Mouse (Mus musculus) MEL (cell line): ENCODE results near the gene Apbb2. TPM values are rescaled to one million over a fixed set of nuclear protein-coding genes. Genes with fewer than 3 reads are reported as not detected.

Experiments
- DNase-seq: peaks from one replicate; pipeline ENCODE4 v3.0.0; 2011; ENCODE audit warnings: low read depth, low spot score
- H3K27ac ChIP-seq: 2 replicates; pipeline ENCODE4 v1.5.1; 2012; ENCODE audit warnings: low read depth, mild to moderate bottlenecking, control low read depth, low read length, moderate library complexity; ENCODE audit not compliant: control insufficient read depth
- H3K27me3 ChIP-seq, 2 experiments: fragments of 150-350 bp in 1 of 2; sonication (generic) in 1 of 2; 2 replicates each; pipeline ENCODE4 v1.6.1; 2012; ENCODE audit warnings: low read length in 2 of 2, mild to moderate bottlenecking in 2 of 2, improper control_type of control experiment in 1 of 2, moderate library complexity in 1 of 2; ENCODE audit not compliant: insufficient read depth in 2 of 2, control insufficient read depth in 1 of 2
- H3K36me3 ChIP-seq, 2 experiments: 2 replicates each; pipeline ENCODE4 v1.6.1; 2012 to 2014; ENCODE audit warnings: low read length in 2 of 2, improper control_type of control experiment in 1 of 2, inconsistent platforms in 1 of 2, mild to moderate bottlenecking in 1 of 2; ENCODE audit not compliant: insufficient read depth in 2 of 2, control insufficient read depth in 1 of 2
- H3K4me1 ChIP-seq, 2 experiments: fragments of 150-350 bp in 1 of 2; sonication (generic) in 1 of 2; 2 replicates each; pipeline ENCODE4 v1.6.1; 2012; ENCODE audit warnings: low read length in 2 of 2, improper control_type of control experiment in 1 of 2, mild to moderate bottlenecking in 1 of 2; ENCODE audit not compliant: insufficient read depth in 2 of 2, control insufficient read depth in 1 of 2
- H3K4me3 ChIP-seq, 2 experiments: fragments of 150-350 bp in 1 of 2; sonication (generic) in 1 of 2; 2 replicates each; pipeline ENCODE4 v1.5.1; 2012; ENCODE audit warnings: low read depth in 2 of 2, low read length in 2 of 2, mild to moderate bottlenecking in 2 of 2, moderate library complexity in 2 of 2, control low read depth in 1 of 2, improper control_type of control experiment in 1 of 2; ENCODE audit not compliant: control insufficient read depth in 1 of 2, insufficient read depth in 1 of 2
- H3K79me2 ChIP-seq: 2 replicates; pipeline ENCODE4 v1.6.1; 2012; ENCODE audit warnings: mild to moderate bottlenecking, low read length, moderate library complexity; ENCODE audit not compliant: control insufficient read depth, poor library complexity, insufficient read depth
- H3K9ac ChIP-seq: 2 replicates; pipeline ENCODE4 v1.6.1; 2012; ENCODE audit warnings: low read depth, mild to moderate bottlenecking, control low read depth, low read length, moderate library complexity; ENCODE audit not compliant: control insufficient read depth, poor library complexity, severe bottlenecking
- H3K9me3 ChIP-seq: fragments of 150-350 bp; sonication (generic); replicated peaks from 2 replicates; pipeline ENCODE4 v1.6.1; 2012; ENCODE audit warnings: mild to moderate bottlenecking, low read length, improper control_type of control experiment, moderate library complexity; ENCODE audit not compliant: insufficient read depth
- BHLHE40 ChIP-seq: IDR thresholded peaks from 2 replicates; pipeline ENCODE4 v1.6.1; 2012; ENCODE audit warnings: low read depth, mild to moderate bottlenecking, inconsistent platforms, low read length, improper control_type of control experiment, borderline replicate concordance
- CHD2 ChIP-seq: IDR thresholded peaks from 2 replicates; pipeline ENCODE4 v1.6.1; 2011; ENCODE audit warnings: low read length, improper control_type of control experiment
- CTCF ChIP-seq, 3 experiments: IDR thresholded peaks in 2 of 3; conservative IDR thresholded peaks in 1 of 3; 2 replicates each; pipeline ENCODE4 v1.5.1; 2011 to 2012; ENCODE audit warnings: low read length in 3 of 3, low read depth in 2 of 3, mild to moderate bottlenecking in 2 of 3, improper control_type of control experiment in 1 of 3, inconsistent platforms in 1 of 3, mixed read lengths in 1 of 3, moderate library complexity in 1 of 3; ENCODE audit not compliant: control insufficient read depth in 1 of 3, insufficient read depth in 1 of 3, poor library complexity in 1 of 3, severe bottlenecking in 1 of 3
- GABPA ChIP-seq: IDR thresholded peaks from 2 replicates; pipeline ENCODE4 v1.6.1; 2012; ENCODE audit warnings: low read depth, mild to moderate bottlenecking, inconsistent platforms, low read length, improper control_type of control experiment, moderate library complexity
- GATA1 ChIP-seq: IDR thresholded peaks from 2 replicates; pipeline ENCODE4 v1.6.1; 2011; ENCODE audit warnings: low read depth, low read length, improper control_type of control experiment
- JUND ChIP-seq: IDR thresholded peaks from 2 replicates; pipeline ENCODE4 v1.6.1; 2011; ENCODE audit warnings: low read depth, mild to moderate bottlenecking, improper control_type of control experiment, low read length
- KAT2A ChIP-seq: conservative IDR thresholded peaks from 2 replicates; pipeline ENCODE4 v1.6.1; 2012; ENCODE audit warnings: low read depth, low read length, improper control_type of control experiment, inconsistent platforms
- MAFK ChIP-seq: IDR thresholded peaks from 2 replicates; pipeline ENCODE4 v1.6.1; 2011; ENCODE audit warnings: low read depth, mild to moderate bottlenecking, low read length, improper control_type of control experiment, borderline replicate concordance
- MEF2A ChIP-seq: IDR thresholded peaks from 2 replicates; pipeline ENCODE4 v1.6.1; 2014; ENCODE audit warnings: low read depth, mild to moderate bottlenecking, inconsistent platforms, low read length, improper control_type of control experiment; ENCODE audit not compliant: poor library complexity, insufficient replicate concordance, severe bottlenecking; ENCODE audit errors: extremely low read depth
- MXI1 ChIP-seq: IDR thresholded peaks from 2 replicates; pipeline ENCODE4 v1.6.1; 2011; ENCODE audit warnings: mild to moderate bottlenecking, low read depth, low read length, improper control_type of control experiment
- MYB ChIP-seq: IDR thresholded peaks from 2 replicates; pipeline ENCODE4 v1.6.1; 2011; ENCODE audit warnings: mild to moderate bottlenecking, low read depth, low read length, improper control_type of control experiment
- MYC ChIP-seq: IDR thresholded peaks from 2 replicates; pipeline ENCODE4 v1.6.1; 2011; ENCODE audit warnings: low read depth, mild to moderate bottlenecking, low read length, improper control_type of control experiment, moderate library complexity
- NRF1 ChIP-seq: IDR thresholded peaks from 2 replicates; pipeline ENCODE4 v1.6.1; 2014; ENCODE audit warnings: low read depth, mild to moderate bottlenecking, inconsistent platforms, low read length, improper control_type of control experiment, moderate library complexity; ENCODE audit not compliant: poor library complexity, insufficient read depth, severe bottlenecking
- POLR2A ChIP-seq, 2 experiments: IDR thresholded peaks; 2 replicates each; pipeline ENCODE4 v1.6.1; 2011 to 2012; ENCODE audit warnings: low read length in 2 of 2, mild to moderate bottlenecking in 2 of 2, control low read depth in 1 of 2, improper control_type of control experiment in 1 of 2, low read depth in 1 of 2, moderate library complexity in 1 of 2; ENCODE audit not compliant: control insufficient read depth in 1 of 2, insufficient read depth in 1 of 2, poor library complexity in 1 of 2
- POLR2AphosphoS5 ChIP-seq: IDR thresholded peaks from 2 replicates; pipeline ENCODE4 v1.6.1; 2012; ENCODE audit warnings: low read depth, borderline replicate concordance, mild to moderate bottlenecking, inconsistent platforms, low read length, moderate library complexity, mixed read lengths
- RAD21 ChIP-seq: IDR thresholded peaks from 2 replicates; pipeline ENCODE4 v1.6.1; 2011; ENCODE audit warnings: mild to moderate bottlenecking, low read depth, low read length, improper control_type of control experiment
- RCOR1 ChIP-seq: IDR thresholded peaks from 2 replicates; pipeline ENCODE4 v1.6.1; 2012; ENCODE audit warnings: low read depth, mild to moderate bottlenecking, inconsistent platforms, low read length, improper control_type of control experiment
- SIN3A ChIP-seq: IDR thresholded peaks from 2 replicates; pipeline ENCODE4 v1.6.1; 2012; ENCODE audit warnings: low read length, improper control_type of control experiment, inconsistent platforms
- SMC3 ChIP-seq: IDR thresholded peaks from 2 replicates; pipeline ENCODE4 v1.6.1; 2011; ENCODE audit warnings: low read depth, low read length, improper control_type of control experiment
- TAL1 ChIP-seq: IDR thresholded peaks from 2 replicates; pipeline ENCODE4 v1.6.1; 2012; ENCODE audit warnings: mild to moderate bottlenecking, inconsistent platforms, low read length, moderate library complexity, mixed read lengths
- TBP ChIP-seq: IDR thresholded peaks from 2 replicates; pipeline ENCODE4 v1.8.0; 2011; ENCODE audit warnings: low read depth, low read length, improper control_type of control experiment
- USF1 ChIP-seq: IDR thresholded peaks from 2 replicates; pipeline ENCODE4 v1.6.1; 2014; ENCODE audit warnings: low read depth, mild to moderate bottlenecking, inconsistent platforms, low read length, improper control_type of control experiment, moderate library complexity
- ZMIZ1 ChIP-seq: IDR thresholded peaks from 2 replicates; pipeline ENCODE4 v1.6.1; 2012; ENCODE audit warnings: low read depth, mild to moderate bottlenecking, inconsistent platforms, low read length, improper control_type of control experiment, moderate library complexity
- polyA plus RNA-seq, 2 experiments: library from polyadenylated mRNA; stranded (reverse) in 1 of 2; unstranded in 1 of 2; fragments of >175 nt in 1 of 2; fragments of >200 nt in 1 of 2; gene quantifications; 2 replicates each; pipeline versions ENCODE4 v1.2.1 to v1.2.4; 2012; ENCODE audit warnings: low replicate concordance in 2 of 2, low read depth in 1 of 2; ENCODE audit not compliant: insufficient read length in 2 of 2, insufficient read depth in 1 of 2, missing spikeins in 1 of 2
- total RNA-seq: library from RNA; depleted of rRNA; stranded (reverse); fragments of 300-350 nt; gene quantifications from 2 replicates; pipeline ENCODE4 v1.2.3, GENCODE M21; 2012

The Apbb2 gene
- total and polyA plus RNA-seq, 3 experiments: not detected

DNA sequence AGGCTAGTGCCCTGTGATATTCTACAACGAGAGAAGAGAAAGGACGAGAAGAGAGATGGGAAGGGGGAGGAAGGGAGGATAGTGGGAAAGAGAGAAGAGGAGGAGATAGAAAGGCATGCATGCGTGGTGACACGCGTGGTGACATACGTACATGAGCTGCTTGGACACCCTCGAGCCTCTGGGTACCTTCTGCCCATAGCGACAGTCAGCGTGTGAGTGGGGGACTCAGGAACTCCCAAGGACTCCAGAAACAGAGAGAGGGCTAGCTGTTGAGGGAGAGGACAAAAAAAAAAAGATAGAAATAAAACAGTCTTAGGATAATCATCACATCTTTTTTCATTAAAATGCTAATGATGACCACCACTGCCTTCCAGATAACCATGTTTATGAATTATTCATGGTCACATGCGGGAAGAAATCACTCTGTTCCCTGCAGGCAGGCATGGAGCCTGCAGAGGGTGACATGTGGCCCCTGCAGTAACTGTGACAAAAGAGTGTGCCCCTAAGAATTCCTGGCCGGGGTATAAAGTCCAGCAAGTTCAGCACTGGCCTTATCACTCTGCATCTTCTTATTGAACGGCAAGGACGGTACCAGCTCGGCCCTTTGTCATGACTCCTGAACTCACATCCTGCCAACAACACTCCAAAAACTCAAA is 126.5 kb downstream of the Apbb2 start:
- H3K9me3 ChIP-seq: no peaks in the 10 kb centered on the region
- TF ChIP-seq GABPA: no peak
- no peak for TF ChIP-seq ZMIZ1
- TF ChIP-seq NRF1: no peak
- TF ChIP-seq USF1: no peak
- no peak for TF ChIP-seq GATA1
- no peak for TF ChIP-seq JUND

DNA sequence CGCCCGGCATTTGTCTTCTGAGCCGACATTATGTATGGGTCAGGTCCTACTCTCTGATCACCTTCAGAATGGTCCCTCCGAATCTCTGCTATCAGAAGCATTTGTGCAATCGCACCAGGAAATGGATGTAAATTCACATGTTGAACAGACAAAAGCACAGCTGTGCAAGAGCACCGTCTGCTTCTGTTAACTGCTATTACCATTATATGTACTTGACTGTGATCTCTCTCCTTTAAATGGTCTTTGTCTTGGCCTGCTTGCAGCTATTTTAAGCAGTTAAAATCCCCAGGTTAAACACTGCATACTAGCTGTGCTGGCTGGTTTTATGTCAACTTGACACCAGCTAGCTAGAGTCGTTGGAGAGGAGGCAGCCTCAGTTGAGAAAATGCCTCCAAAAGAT is 132.6 kb downstream of the Apbb2 start:
- H3K9ac ChIP-seq: no peak overlapping the region
- no peaks in the 10 kb centered on the region for H3K9me3 ChIP-seq
- H3K27ac ChIP-seq: no peak overlapping the region
- H3K36me3 ChIP-seq: no peaks in the 10 kb centered on the region
- no peak for DNase-seq
- TF ChIP-seq MEF2A (no peak), POLR2AphosphoS5 (no peak), SIN3A (no peak), KAT2A (no peak), MAFK (no peak), GATA1 (no peak), USF1 (no peak), MYC (no peak), MYB (no peak), RAD21 (no peak), RCOR1 (no peak), TBP (no peak), SMC3 (no peak), CHD2 (no peak), BHLHE40 (no peak), GABPA (no peak), TAL1 (no peak), CTCF (IDR thresholded peaks at IDR 0.05 in 2 of 3, conservative IDR thresholded peaks at IDR 0.05 in 1 of 3; ENCODE audit: control insufficient read depth in 1 of 3, insufficient read depth in 1 of 3, low read depth in 2 of 3, low read length in 3 of 3, poor library complexity in 1 of 3, severe bottlenecking in 1 of 3) (no peak), MXI1 (no peak), POLR2A (IDR thresholded peaks at IDR 0.05; ENCODE audit: control insufficient read depth in 1 of 2, insufficient read depth in 1 of 2, low read depth in 1 of 2, low read length in 2 of 2, poor library complexity in 1 of 2) (no peak)
- TF ChIP-seq, all 39 proteins: peak for 0
- no peaks in the 10 kb centered on the region for H3K27me3 ChIP-seq
- H3K79me2 ChIP-seq: no peaks in the 10 kb centered on the region
- H3K4me3 ChIP-seq: no peak overlapping the region
- H3K4me1 ChIP-seq: no peaks in the 10 kb centered on the region

More for the DNA sequence above, 126.5 kb downstream of the Apbb2 start:
- no peaks in the 10 kb centered on the region for H3K27me3 ChIP-seq
- H3K4me1 ChIP-seq: no peaks in the 10 kb centered on the region
- no peak for DNase-seq
- H3K27ac ChIP-seq: no peak overlapping the region
- no peaks in the 10 kb centered on the region for H3K79me2 ChIP-seq
- H3K36me3 ChIP-seq: no peaks in the 10 kb centered on the region
- no peak overlapping the region for H3K4me3 ChIP-seq
- H3K9ac ChIP-seq: no peak overlapping the region
